Mouse (Mus musculus): Measurements from ENCODE around the gene Znrf4.

Znrf4 gene

DNA sequence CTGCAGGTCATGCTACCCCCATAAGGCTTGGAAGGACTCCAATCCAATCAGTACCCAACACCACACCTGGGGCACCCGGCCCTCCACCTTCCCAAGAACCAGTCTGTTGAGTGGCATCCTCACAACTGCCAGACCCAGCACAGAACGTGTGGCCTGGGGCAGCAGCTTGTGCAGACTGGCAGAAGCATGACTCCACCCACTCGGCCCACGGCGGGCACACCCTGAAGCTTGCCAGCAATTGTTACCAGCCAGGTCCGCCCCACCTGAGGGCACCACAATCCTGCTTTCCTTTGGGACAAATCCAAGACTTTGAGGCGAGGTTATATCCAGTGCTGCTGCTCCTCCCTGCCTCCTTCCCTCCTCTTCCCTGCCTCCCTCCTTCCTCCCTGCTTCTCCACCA, 47.4 kb downstream of the Znrf4 start:
- no peak for DNase-seq (ENCODE audit: low read depth)

DNA sequence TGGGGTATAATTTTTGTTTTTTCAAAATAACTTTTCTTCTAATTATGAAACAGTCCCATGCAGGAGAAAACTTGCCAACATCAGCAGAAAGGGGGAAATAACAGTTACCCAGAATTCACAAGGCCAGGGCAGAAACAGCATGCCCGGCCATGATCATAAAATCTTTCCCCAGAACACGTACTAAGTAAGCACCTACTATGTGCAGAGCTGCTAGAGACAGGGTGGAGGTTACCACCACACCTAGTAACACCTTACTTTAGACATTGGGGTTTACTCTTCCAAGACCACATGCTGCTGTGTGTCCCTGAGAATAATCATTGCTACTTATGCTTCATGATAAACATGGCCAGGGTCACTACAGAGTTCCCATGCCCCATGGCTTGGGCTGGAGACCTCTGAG, 47.9 kb downstream of the Znrf4 start:
- no peak for DNase-seq (ENCODE audit: low read depth)

DNA sequence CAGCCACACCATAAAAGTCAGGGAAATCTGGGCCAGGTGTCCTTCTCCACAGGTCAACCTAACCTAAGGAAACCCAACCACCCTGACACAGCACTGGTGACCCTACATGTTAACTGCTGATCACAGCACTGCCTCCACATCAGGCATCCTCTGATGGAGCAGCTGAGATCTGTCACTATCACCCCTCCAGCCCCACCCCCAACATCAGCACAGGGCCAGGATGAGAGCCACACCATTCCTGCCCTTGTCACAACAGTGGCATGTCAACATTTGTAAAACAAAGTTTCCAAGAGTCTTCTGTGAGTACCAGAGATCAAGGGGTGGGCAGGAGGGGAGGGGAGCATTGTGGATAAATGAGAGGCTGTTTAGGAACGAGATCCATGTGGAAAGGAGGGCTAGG, 48.7 kb downstream of the Znrf4 start:
- DNase-seq (ENCODE audit: low read depth), result no peak

DNA sequence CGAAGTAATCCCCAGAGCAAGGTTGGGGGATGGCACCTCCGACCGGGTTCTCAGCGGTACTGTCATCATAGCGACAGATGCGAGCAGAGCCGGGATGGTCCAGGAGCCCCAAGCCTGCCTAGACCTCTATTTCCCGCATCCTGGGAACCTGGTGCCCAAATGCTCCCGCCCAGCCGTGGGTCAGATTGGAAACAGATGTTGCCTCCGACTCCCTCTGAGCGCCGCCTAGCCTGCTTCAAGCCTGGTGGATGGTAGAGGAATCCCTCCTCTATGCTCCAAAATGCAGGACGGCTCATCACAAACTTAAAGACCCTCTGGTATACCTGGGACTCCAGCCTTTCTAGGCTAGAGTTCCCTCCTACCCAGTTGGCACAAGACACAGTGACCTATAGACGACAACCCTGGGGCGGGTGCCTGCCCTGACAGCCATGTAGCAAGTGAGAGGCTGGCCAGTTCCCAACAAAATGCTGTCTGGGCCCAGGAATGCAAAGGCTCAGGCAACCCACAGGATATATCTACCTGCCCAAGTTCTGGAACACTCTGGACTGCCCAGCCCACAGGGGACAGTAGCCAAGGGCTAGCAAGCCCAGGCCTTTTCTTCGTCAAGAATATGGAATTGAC, 49.3 kb downstream of the Znrf4 start:
- no peak for DNase-seq (ENCODE audit: low read depth)

DNA sequence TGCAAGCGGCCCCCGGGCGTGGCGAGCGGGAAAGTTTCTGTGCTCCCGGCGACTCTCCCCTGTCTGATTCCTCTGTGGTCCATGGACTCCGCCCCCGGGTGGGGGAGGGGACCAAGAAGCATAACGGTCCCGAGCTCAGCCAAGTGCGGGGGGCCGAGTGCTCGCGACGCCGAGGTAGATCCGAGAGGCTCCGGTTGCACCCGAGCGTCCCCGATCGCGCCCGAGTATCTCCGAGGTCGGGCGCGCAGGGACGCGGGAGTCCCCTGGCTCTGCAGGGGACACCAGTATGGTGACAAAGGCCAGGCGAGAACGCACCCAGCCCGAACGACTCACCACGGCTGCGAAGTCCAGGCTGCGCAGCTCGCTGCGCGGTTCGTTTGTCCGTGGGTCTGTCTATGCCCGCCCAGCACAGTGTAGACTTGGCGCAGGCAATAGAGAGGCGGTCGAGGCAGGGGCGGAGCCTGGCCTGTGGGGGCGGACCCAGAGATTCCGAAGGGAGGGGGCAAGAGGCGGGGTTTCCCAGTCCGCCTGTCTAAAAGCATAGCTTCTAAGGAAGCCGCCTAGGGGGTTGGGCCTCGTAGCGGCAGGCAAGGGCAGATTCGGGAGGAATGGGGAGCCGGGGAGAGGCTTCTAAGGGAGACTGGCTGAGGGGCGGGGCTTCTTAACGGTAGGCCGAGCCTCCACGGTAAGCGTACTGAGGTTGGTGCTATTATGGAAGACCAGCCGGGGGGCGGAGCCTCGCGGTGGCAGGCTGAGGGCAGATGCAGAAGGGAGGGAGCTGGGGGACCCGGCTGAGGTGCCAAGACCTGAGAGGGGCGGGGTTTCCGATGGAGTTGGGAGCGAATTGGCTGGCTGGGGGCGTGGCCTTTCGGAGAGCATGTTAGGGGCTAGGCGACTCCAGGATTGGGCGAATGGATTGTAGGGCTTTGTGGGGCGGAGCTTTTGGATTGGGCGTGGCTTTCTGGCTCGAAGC, 50.2 kb downstream of the Znrf4 start:
- peak; percentile 93 for DNase-seq (ENCODE audit: low read depth)

All from c-Kit-positive CD71-positive TER-119-negative erythroid progenitor cells, embryonic 14.5 days (primary cell).